Mouse (Mus musculus): ENCODE data around the gene AI661453. TPM values are rescaled to one million over a fixed set of nuclear protein-coding genes. Genes with fewer than 3 reads are reported as not detected.
A peak's percentile ranks its signal among the peaks of the same experiment; 100 is the strongest.

The AI661453 gene
- total and polyA plus RNA-seq, 2 experiments from 2014 or later, result 0.19 to 0.93 TPM

GRCm38 (mm10) chr17:47515180-47515844, 78.9 kb downstream of the AI661453 start:
- Histone ChIP-seq H3K4me2 (ENCODE audit: low read depth, low read length, poor library complexity, severe bottlenecking) (no peak overlapping the region), H3K36me3 (ENCODE audit: insufficient read depth, low read length) (no peaks in the 10 kb centered on the region), H3K9me3 (ENCODE audit: low read length) (no peaks in the 10 kb centered on the region), H3K27ac (ENCODE audit: low read depth, low read length) (no peak overlapping the region), H3K4me3 (ENCODE audit: low read depth, low read length) (no peak overlapping the region), H3K4me1 (ENCODE audit: insufficient read depth, low read length) (no peaks in the 10 kb centered on the region), H3K27me3 (ENCODE audit: insufficient read depth, low read length) (no peaks in the 10 kb centered on the region), H3K9ac (replicated peaks; ENCODE audit: low read length, poor library complexity, severe bottlenecking) (no peak overlapping the region)
- no peak for TF ChIP-seq CTCF (IDR thresholded peaks at IDR 0.05)
- 85% methylated on average over 7 of the region's 7 CpGs for WGBS
- DNase-seq (ENCODE audit: low spot score), result no peak
- ATAC-seq (ENCODE audit: low FRiP score), result no peak

GRCm38 (mm10) chr17:47516232-47516631, 79.8 kb downstream of the AI661453 start:
- no peaks in the 10 kb centered on the region for H3K27me3 ChIP-seq (ENCODE audit: insufficient read depth, low read length)
- no peak overlapping the region for H3K9ac ChIP-seq (replicated peaks; ENCODE audit: low read length, poor library complexity, severe bottlenecking)
- no peaks in the 10 kb centered on the region for H3K4me1 ChIP-seq (ENCODE audit: insufficient read depth, low read length)
- H3K27ac ChIP-seq (ENCODE audit: low read depth, low read length), result no peak overlapping the region
- DNase-seq (ENCODE audit: low spot score), result no peak
- no peak for ATAC-seq (ENCODE audit: low FRiP score)
- H3K36me3 ChIP-seq (ENCODE audit: insufficient read depth, low read length), result no peaks in the 10 kb centered on the region
- peak; percentile 21; the same call in 1 of the 2 replicates for TF ChIP-seq CTCF (IDR thresholded peaks at IDR 0.05)
- no peak overlapping the region for H3K4me3 ChIP-seq (ENCODE audit: low read depth, low read length)
- H3K9me3 ChIP-seq (ENCODE audit: low read length), result no peaks in the 10 kb centered on the region
- no peak overlapping the region for H3K4me2 ChIP-seq (ENCODE audit: low read depth, low read length, poor library complexity, severe bottlenecking)
- WGBS, result 99% methylated on average over 3 of the region's 3 CpGs

- H3K4me3 ChIP-seq (ENCODE audit: low read depth, low read length), result no peak overlapping the region
- no peaks in the 10 kb centered on the region for H3K27me3 ChIP-seq (ENCODE audit: insufficient read depth, low read length)
- H3K27ac ChIP-seq (ENCODE audit: low read depth, low read length), result peak overlapping the region; percentile 43; the same call in 1 of the 2 replicates
- H3K4me1 ChIP-seq (ENCODE audit: insufficient read depth, low read length), result no peaks in the 10 kb centered on the region
- TF ChIP-seq CTCF (IDR thresholded peaks at IDR 0.05), result no peak
- 38% methylated on average over 8 of the region's 8 CpGs for WGBS
- H3K9me3 ChIP-seq (ENCODE audit: low read length), result no peaks in the 10 kb centered on the region
- H3K36me3 ChIP-seq (ENCODE audit: insufficient read depth, low read length), result no peaks in the 10 kb centered on the region
- no peak overlapping the region for H3K9ac ChIP-seq (replicated peaks; ENCODE audit: low read length, poor library complexity, severe bottlenecking)
- no peak overlapping the region for H3K4me2 ChIP-seq (ENCODE audit: low read depth, low read length, poor library complexity, severe bottlenecking)
- ATAC-seq (ENCODE audit: low FRiP score) (no peak), DNase-seq (ENCODE audit: low spot score) (no peak)
Observed at GRCm38 (mm10) chr17:47518205-47518604, 81.8 kb downstream of the AI661453 start.

Other genes starting within 250 kb of the AI661453 start
- gene Mrps10, start 67.7 kb upstream of the AI661453 start, total RNA-seq (2014; rRNA removed), result 28.4 and 33.3 TPM in 2 replicates
- 70.1 and 79.4 TPM in 2 replicates for gene Mrps10, start 67.7 kb upstream of the AI661453 start, polyA plus RNA-seq (2015; fragmentation: Nextera tagmentation; extraction: Ambion mirVana)
- 0.52 TPM in 1 of 2 replicates, not detected in the other for gene Guca1b, start 51.2 kb upstream of the AI661453 start, total RNA-seq (2014; rRNA removed)
- 0.31 and 0.33 TPM in 2 replicates for gene Guca1b, start 51.2 kb upstream of the AI661453 start, polyA plus RNA-seq (2015; fragmentation: Nextera tagmentation; extraction: Ambion mirVana)
- gene Guca1a, start 36.0 kb upstream of the AI661453 start, total RNA-seq (2014; rRNA removed), result not detected in 2 replicates
- gene Guca1a, start 36.0 kb upstream of the AI661453 start, polyA plus RNA-seq (2015; fragmentation: Nextera tagmentation; extraction: Ambion mirVana), result 1.3 and 1.5 TPM in 2 replicates
- 0.22 and 2.5 TPM in 2 replicates for gene 1700001C19Rik, start 761 bp downstream of the AI661453 start, total RNA-seq (2014; rRNA removed)
- gene 1700001C19Rik, start 761 bp downstream of the AI661453 start, polyA plus RNA-seq (2015; fragmentation: Nextera tagmentation; extraction: Ambion mirVana), result 0.46 and 0.48 TPM in 2 replicates
- 15.1 and 25.1 TPM in 2 replicates for gene Taf8, start 65.7 kb downstream of the AI661453 start, total RNA-seq (2014; rRNA removed)
- gene Taf8, start 65.7 kb downstream of the AI661453 start, polyA plus RNA-seq (2015; fragmentation: Nextera tagmentation; extraction: Ambion mirVana), result 11.5 and 12.3 TPM in 2 replicates
- 37.2 and 41.1 TPM in 2 replicates for gene Ccnd3, start 68.4 kb downstream of the AI661453 start, total RNA-seq (2014; rRNA removed)
- 52.6 and 57.0 TPM in 2 replicates for gene Ccnd3, start 68.4 kb downstream of the AI661453 start, polyA plus RNA-seq (2015; fragmentation: Nextera tagmentation; extraction: Ambion mirVana)
- gene Bysl, start 174.9 kb downstream of the AI661453 start, total RNA-seq (2014; rRNA removed), result 25.8 and 26.0 TPM in 2 replicates
- 31.9 and 33.1 TPM in 2 replicates for gene Bysl, start 174.9 kb downstream of the AI661453 start, polyA plus RNA-seq (2015; fragmentation: Nextera tagmentation; extraction: Ambion mirVana)
- 33.8 and 44.7 TPM in 2 replicates for gene Med20, start 175.0 kb downstream of the AI661453 start, total RNA-seq (2014; rRNA removed)
- 32.4 TPM in 2 replicates for gene Med20, start 175.0 kb downstream of the AI661453 start, polyA plus RNA-seq (2015; fragmentation: Nextera tagmentation; extraction: Ambion mirVana)
- 3.2 and 8.0 TPM in 2 replicates for gene Gm20517, start 175.0 kb downstream of the AI661453 start, total RNA-seq (2014; rRNA removed)
- gene Gm20517, start 175.0 kb downstream of the AI661453 start, polyA plus RNA-seq (2015; fragmentation: Nextera tagmentation; extraction: Ambion mirVana), result 0.96 and 1.1 TPM in 2 replicates
- 24.3 and 24.4 TPM in 2 replicates for gene Usp49, start 194.1 kb downstream of the AI661453 start, total RNA-seq (2014; rRNA removed)
- gene Usp49, start 194.1 kb downstream of the AI661453 start, polyA plus RNA-seq (2015; fragmentation: Nextera tagmentation; extraction: Ambion mirVana), result 3.7 and 3.9 TPM in 2 replicates

Measured in midbrain, postnatal 0 days (tissue).